Mouse (Mus musculus): ENCODE data around the gene Tcea2. TPM values are rescaled to one million over a fixed set of nuclear protein-coding genes. Genes with fewer than 3 reads are reported as not detected.

Tcea2 gene
- 8.1 and 12.1 TPM in 2 replicates for polyA plus RNA-seq (2014; fragmentation: Nextera tagmentation; extraction: Ambion mirVana)

- DNase-seq (ENCODE audit: low spot score): peak; percentile 82
- H3K9ac ChIP-seq (ENCODE audit: low read depth, low read length): peak within 1 kb of the TSS; percentile 78
- H3K4me3 ChIP-seq (ENCODE audit: low read depth, low read length): peak within 1 kb of the TSS; percentile 73
- no peaks in the 10 kb centered on the region for H3K9me3 ChIP-seq (ENCODE audit: control insufficient read depth, low read length)
- H3K4me1 ChIP-seq (replicated peaks; ENCODE audit: control insufficient read depth, insufficient read depth, low read length): peaks cover 15% of the 10 kb centered on the region
- peak; percentile 42 for ATAC-seq (replicated peaks; ENCODE audit: low FRiP score)
- no peaks in the 10 kb centered on the region for H3K36me3 ChIP-seq (ENCODE audit: control insufficient read depth, insufficient read depth, low read length)
- no peaks in the 10 kb centered on the region for H3K27me3 ChIP-seq (replicated peaks; ENCODE audit: control insufficient read depth, insufficient read depth, low read length)
- peak within 1 kb of the TSS; percentile 52 for H3K27ac ChIP-seq (ENCODE audit: low read depth, low read length)
- WGBS: 1% methylated on average over 67 of the region's 69 CpGs
- peak within 1 kb of the TSS; percentile 97 for H3K4me2 ChIP-seq
Observed at GRCm38 (mm10) chr2:181679951-181680715, at the start of gene Tcea2. Gene Tcea2, plus strand, starts transcription at chr2:181680310.

GRCm38 (mm10) chr2:181632624-181633023, 47.5 kb upstream of the Tcea2 start:
- Histone ChIP-seq H3K9me3 (ENCODE audit: control insufficient read depth, low read length) (no peaks in the 10 kb centered on the region), H3K27ac (ENCODE audit: low read depth, low read length) (no peak overlapping the region), H3K4me2 (no peak overlapping the region), H3K27me3 (replicated peaks; ENCODE audit: control insufficient read depth, insufficient read depth, low read length) (no peaks in the 10 kb centered on the region), H3K4me3 (ENCODE audit: low read depth, low read length) (no peak overlapping the region), H3K36me3 (ENCODE audit: control insufficient read depth, insufficient read depth, low read length) (peaks cover 38% of the 10 kb centered on the region), H3K4me1 (replicated peaks; ENCODE audit: control insufficient read depth, insufficient read depth, low read length) (peaks cover 3% of the 10 kb centered on the region), H3K9ac (ENCODE audit: low read depth, low read length) (no peak overlapping the region)
- ATAC-seq (replicated peaks; ENCODE audit: low FRiP score): no peak
- no peak for DNase-seq (ENCODE audit: low spot score)
- 96% methylated on average over 6 of the region's 6 CpGs for WGBS

GRCm38 (mm10) chr2:181635865-181636264, 44.2 kb upstream of the Tcea2 start:
- no peak overlapping the region for H3K4me3 ChIP-seq (ENCODE audit: low read depth, low read length)
- H3K4me2 ChIP-seq: no peak overlapping the region
- WGBS: 91% methylated on average over 3 of the region's 3 CpGs
- ATAC-seq (replicated peaks; ENCODE audit: low FRiP score) (no peak), DNase-seq (ENCODE audit: low spot score) (no peak)
- no peaks in the 10 kb centered on the region for H3K9me3 ChIP-seq (ENCODE audit: control insufficient read depth, low read length)
- H3K4me1 ChIP-seq (replicated peaks; ENCODE audit: control insufficient read depth, insufficient read depth, low read length): no peaks in the 10 kb centered on the region
- no peaks in the 10 kb centered on the region for H3K27me3 ChIP-seq (replicated peaks; ENCODE audit: control insufficient read depth, insufficient read depth, low read length)
- peaks cover 41% of the 10 kb centered on the region for H3K36me3 ChIP-seq (ENCODE audit: control insufficient read depth, insufficient read depth, low read length)
- no peak overlapping the region for H3K9ac ChIP-seq (ENCODE audit: low read depth, low read length)
- H3K27ac ChIP-seq (ENCODE audit: low read depth, low read length): no peak overlapping the region

GRCm38 (mm10) chr2:181644361-181644760, 35.7 kb upstream of the Tcea2 start:
- ATAC-seq (replicated peaks; ENCODE audit: low FRiP score): peak; percentile 26; the same call in 1 of the 2 replicates
- Histone ChIP-seq H3K27me3 (replicated peaks; ENCODE audit: control insufficient read depth, insufficient read depth, low read length) (no peaks in the 10 kb centered on the region), H3K9me3 (ENCODE audit: control insufficient read depth, low read length) (no peaks in the 10 kb centered on the region), H3K4me2 (no peak overlapping the region), H3K27ac (ENCODE audit: low read depth, low read length) (no peak overlapping the region), H3K9ac (ENCODE audit: low read depth, low read length) (no peak overlapping the region), H3K36me3 (ENCODE audit: control insufficient read depth, insufficient read depth, low read length) (peaks cover 31% of the 10 kb centered on the region), H3K4me3 (ENCODE audit: low read depth, low read length) (no peak overlapping the region), H3K4me1 (replicated peaks; ENCODE audit: control insufficient read depth, insufficient read depth, low read length) (no peaks in the 10 kb centered on the region)
- WGBS: 84% methylated on average over 2 of the region's 2 CpGs
- no peak for DNase-seq (ENCODE audit: low spot score)

- Histone ChIP-seq H3K4me2 (no peak overlapping the region), H3K4me3 (ENCODE audit: low read depth, low read length) (no peak overlapping the region), H3K27ac (ENCODE audit: low read depth, low read length) (no peak overlapping the region), H3K9ac (ENCODE audit: low read depth, low read length) (no peak overlapping the region), H3K9me3 (ENCODE audit: control insufficient read depth, low read length) (no peaks in the 10 kb centered on the region), H3K4me1 (replicated peaks; ENCODE audit: control insufficient read depth, insufficient read depth, low read length) (no peaks in the 10 kb centered on the region), H3K36me3 (ENCODE audit: control insufficient read depth, insufficient read depth, low read length) (peaks cover 41% of the 10 kb centered on the region), H3K27me3 (replicated peaks; ENCODE audit: control insufficient read depth, insufficient read depth, low read length) (no peaks in the 10 kb centered on the region)
- DNase-seq (ENCODE audit: low spot score) (no peak), ATAC-seq (replicated peaks; ENCODE audit: low FRiP score) (no peak)
- 89% methylated on average over 3 of the region's 3 CpGs for WGBS
Observed at GRCm38 (mm10) chr2:181645666-181646065, 34.4 kb upstream of the Tcea2 start.

GRCm38 (mm10) chr2:181646626-181647472, 33.3 kb upstream of the Tcea2 start:
- no peak overlapping the region for H3K27ac ChIP-seq (ENCODE audit: low read depth, low read length)
- H3K27me3 ChIP-seq (replicated peaks; ENCODE audit: control insufficient read depth, insufficient read depth, low read length): no peaks in the 10 kb centered on the region
- no peak overlapping the region for H3K4me2 ChIP-seq
- WGBS: 87% methylated on average over 6 of the region's 6 CpGs
- DNase-seq (ENCODE audit: low spot score) (no peak), ATAC-seq (replicated peaks; ENCODE audit: low FRiP score) (no peak)
- no peaks in the 10 kb centered on the region for H3K9me3 ChIP-seq (ENCODE audit: control insufficient read depth, low read length)
- H3K4me3 ChIP-seq (ENCODE audit: low read depth, low read length): no peak overlapping the region
- peaks cover 41% of the 10 kb centered on the region for H3K36me3 ChIP-seq (ENCODE audit: control insufficient read depth, insufficient read depth, low read length)
- H3K4me1 ChIP-seq (replicated peaks; ENCODE audit: control insufficient read depth, insufficient read depth, low read length): no peaks in the 10 kb centered on the region
- no peak overlapping the region for H3K9ac ChIP-seq (ENCODE audit: low read depth, low read length)

GRCm38 (mm10) chr2:181648926-181649325, 31.2 kb upstream of the Tcea2 start:
- ATAC-seq (replicated peaks; ENCODE audit: low FRiP score): no peak
- DNase-seq (ENCODE audit: low spot score): no peak
- Histone ChIP-seq H3K9ac (ENCODE audit: low read depth, low read length) (no peak overlapping the region), H3K4me2 (no peak overlapping the region), H3K27me3 (replicated peaks; ENCODE audit: control insufficient read depth, insufficient read depth, low read length) (no peaks in the 10 kb centered on the region), H3K36me3 (ENCODE audit: control insufficient read depth, insufficient read depth, low read length) (peaks cover 44% of the 10 kb centered on the region), H3K4me1 (replicated peaks; ENCODE audit: control insufficient read depth, insufficient read depth, low read length) (no peaks in the 10 kb centered on the region), H3K9me3 (ENCODE audit: control insufficient read depth, low read length) (no peaks in the 10 kb centered on the region), H3K27ac (ENCODE audit: low read depth, low read length) (no peak overlapping the region), H3K4me3 (ENCODE audit: low read depth, low read length) (no peak overlapping the region)
- 95% methylated on average over 10 of the region's 10 CpGs for WGBS

GRCm38 (mm10) chr2:181653065-181653464, 27.0 kb upstream of the Tcea2 start:
- Histone ChIP-seq H3K4me3 (ENCODE audit: low read depth, low read length) (no peak overlapping the region), H3K27me3 (replicated peaks; ENCODE audit: control insufficient read depth, insufficient read depth, low read length) (no peaks in the 10 kb centered on the region), H3K27ac (ENCODE audit: low read depth, low read length) (no peak overlapping the region), H3K36me3 (ENCODE audit: control insufficient read depth, insufficient read depth, low read length) (peaks cover 49% of the 10 kb centered on the region), H3K9me3 (ENCODE audit: control insufficient read depth, low read length) (no peaks in the 10 kb centered on the region), H3K4me1 (replicated peaks; ENCODE audit: control insufficient read depth, insufficient read depth, low read length) (no peaks in the 10 kb centered on the region), H3K9ac (ENCODE audit: low read depth, low read length) (no peak overlapping the region), H3K4me2 (no peak overlapping the region)
- ATAC-seq (replicated peaks; ENCODE audit: low FRiP score): no peak
- no peak for DNase-seq (ENCODE audit: low spot score)
